Mouse (Mus musculus) kidney, adult 2 months (tissue): Measurements from ENCODE around the gene Pifo. TPM values are rescaled to one million over a fixed set of nuclear protein-coding genes. Genes with fewer than 3 reads are reported as not detected.
A peak's percentile ranks its signal among the peaks of the same experiment; 100 is the strongest.
"Not testable (repeated sequence)": the region's sequence is repeated elsewhere in the genome, so short reads cannot be mapped to it uniquely, and the experiment has no call there.

Experiments used
- DNase-seq: peaks from one replicate; pipeline ENCODE4 v3.0.0; 2021
- H3K27ac ChIP-seq: fragments of 200-500 bp; 2 replicates; pipeline ENCODE4 v1.5.1; 2012; ENCODE audit warnings: low read depth, low read length, control low read depth, inconsistent platforms; ENCODE audit not compliant: insufficient read depth
- H3K27me3 ChIP-seq: fragments of 200-500 bp; replicated peaks from 2 replicates; pipeline ENCODE4 v1.6.1; 2012; ENCODE audit warnings: mild to moderate bottlenecking, moderate library complexity, low read length, inconsistent platforms; ENCODE audit not compliant: control insufficient read depth, insufficient read depth
- H3K36me3 ChIP-seq: fragments of 200-500 bp; 2 replicates; pipeline ENCODE4 v1.6.1; 2012; ENCODE audit warnings: mild to moderate bottlenecking, moderate library complexity, low read length, inconsistent platforms; ENCODE audit not compliant: control insufficient read depth, insufficient read depth
- H3K4me1 ChIP-seq: fragments of 200-500 bp; 2 replicates; pipeline ENCODE4 v1.6.1; 2011; ENCODE audit warnings: low read length; ENCODE audit not compliant: control insufficient read depth, insufficient read depth
- H3K4me3 ChIP-seq: fragments of 200-500 bp; 2 replicates; pipeline ENCODE4 v1.5.1; 2011; ENCODE audit warnings: mild to moderate bottlenecking, low read depth, low read length, control low read depth; ENCODE audit not compliant: insufficient read depth
- CTCF ChIP-seq: fragments of 200-500 bp; conservative IDR thresholded peaks from 2 replicates; pipeline ENCODE4 v1.5.1; 2011; ENCODE audit warnings: low read depth, mild to moderate bottlenecking, control low read depth, low read length, moderate library complexity, mixed read lengths; ENCODE audit not compliant: insufficient read depth, insufficient read length
- POLR2A ChIP-seq: fragments of 200-500 bp; IDR thresholded peaks from one replicate; pipeline ENCODE4 v1.6.1; 2011; ENCODE audit warnings: low read depth, low read length, control low read depth
- WGBS: fragments of 180-500 bp; shearing (Covaris S2); methylation state at CpG from one replicate; pipeline ENCODE4 v1.1.7; 2018; 5-methylcytosine and 5-hydroxymethylcytosine counted together
- polyA plus RNA-seq: library from polyadenylated mRNA; depleted of rRNA; stranded (reverse); fragments of >200 nt; gene quantifications from 2 replicates; pipeline ENCODE4 v1.2.3, GENCODE M21; 2012; rRNA removed

Pifo gene
- polyA plus RNA-seq = not detected in 2 replicates

DNA sequence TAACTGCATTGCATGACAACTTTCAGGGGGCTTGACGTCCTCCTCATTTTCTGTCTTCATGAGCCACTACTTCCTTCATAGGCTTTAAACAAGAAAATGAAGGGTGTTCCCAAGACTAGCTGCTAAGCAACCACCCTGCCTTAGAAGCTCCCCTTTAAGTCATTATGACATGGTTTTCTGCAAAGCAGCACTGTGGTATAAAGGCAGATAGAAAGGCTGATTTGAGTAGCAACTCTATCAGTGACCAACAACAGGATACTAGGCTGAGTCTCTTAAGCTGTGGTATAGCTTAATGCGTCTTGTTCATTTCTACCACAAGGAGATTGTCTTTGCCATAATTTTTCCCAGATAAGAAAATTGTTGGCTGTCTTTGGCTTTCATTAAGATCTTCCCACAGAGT, at the start of gene Pifo:
TSS of gene Pifo (minus strand) at position 101 of the 400 bp plus-strand sequence.
- no peaks in the 10 kb centered on the region for H3K36me3 ChIP-seq
- H3K27me3 ChIP-seq = no peaks in the 10 kb centered on the region
- no peak within 1 kb of the TSS for H3K27ac ChIP-seq
- no peak for TF ChIP-seq POLR2A
- no peak for TF ChIP-seq CTCF
- no peak for DNase-seq
- H3K4me1 ChIP-seq = no peaks in the 10 kb centered on the region
- H3K4me3 ChIP-seq = no peak within 1 kb of the TSS
- WGBS = 86% methylated on average over 2 of the region's 2 CpGs

DNA sequence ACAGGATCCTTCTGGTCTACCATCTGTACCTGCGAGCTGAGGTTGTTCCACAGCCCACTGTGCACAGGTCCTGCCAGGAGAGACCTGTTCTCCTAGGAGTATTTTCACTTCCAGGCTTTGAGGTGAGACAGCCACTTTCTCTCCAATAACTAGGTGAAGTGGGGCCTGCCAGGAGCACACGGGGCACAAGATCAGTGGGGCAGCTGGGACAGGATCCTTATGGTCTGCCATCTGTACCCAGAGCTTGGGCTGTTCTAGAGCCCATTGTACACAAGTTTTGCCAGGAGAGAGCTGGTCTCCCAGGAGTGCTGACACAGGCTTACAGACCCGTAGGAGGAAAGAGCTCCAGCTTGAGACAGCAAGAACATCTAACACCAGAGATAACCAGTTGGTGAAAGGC, 43.5 kb upstream of the Pifo start:
- Histone ChIP-seq H3K27me3 (no peaks in the 10 kb centered on the region), H3K4me3 (no peak overlapping the region), H3K27ac (no peak overlapping the region), H3K36me3 (no peaks in the 10 kb centered on the region), H3K4me1 (no peaks in the 10 kb centered on the region)
- TF ChIP-seq CTCF (no peak), POLR2A (no peak)
- WGBS = 71% methylated on average over 3 of the region's 3 CpGs
- DNase-seq = no peak

DNA sequence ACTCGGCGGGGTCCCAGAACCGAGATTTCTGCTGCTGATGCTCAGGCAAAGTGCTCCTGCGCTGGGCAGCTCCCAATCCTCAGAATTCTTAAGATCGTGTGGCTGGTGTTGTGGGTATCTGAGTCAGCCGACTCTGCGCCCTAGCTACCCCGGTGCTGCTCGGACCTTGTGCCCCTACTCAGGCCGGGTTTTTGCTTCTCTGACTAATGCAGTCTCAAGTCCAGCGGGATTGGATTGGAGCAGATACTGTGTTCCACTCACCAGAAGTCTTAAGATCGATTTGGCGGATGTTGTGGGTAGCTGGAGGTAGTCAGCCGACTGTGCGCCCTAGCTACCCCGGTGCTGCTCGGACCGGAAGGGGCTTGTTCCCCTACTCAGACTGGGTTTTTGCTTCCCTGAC, 37.5 kb upstream of the Pifo start:
- H3K27ac ChIP-seq = no peak overlapping the region
- no peaks in the 10 kb centered on the region for H3K4me1 ChIP-seq
- H3K27me3 ChIP-seq = no peaks in the 10 kb centered on the region
- WGBS = 76% methylated on average over 18 of the region's 18 CpGs
- no peak overlapping the region for H3K4me3 ChIP-seq
- no peaks in the 10 kb centered on the region for H3K36me3 ChIP-seq
- TF ChIP-seq POLR2A = no peak
- no peak for TF ChIP-seq CTCF
- no peak for DNase-seq

DNA sequence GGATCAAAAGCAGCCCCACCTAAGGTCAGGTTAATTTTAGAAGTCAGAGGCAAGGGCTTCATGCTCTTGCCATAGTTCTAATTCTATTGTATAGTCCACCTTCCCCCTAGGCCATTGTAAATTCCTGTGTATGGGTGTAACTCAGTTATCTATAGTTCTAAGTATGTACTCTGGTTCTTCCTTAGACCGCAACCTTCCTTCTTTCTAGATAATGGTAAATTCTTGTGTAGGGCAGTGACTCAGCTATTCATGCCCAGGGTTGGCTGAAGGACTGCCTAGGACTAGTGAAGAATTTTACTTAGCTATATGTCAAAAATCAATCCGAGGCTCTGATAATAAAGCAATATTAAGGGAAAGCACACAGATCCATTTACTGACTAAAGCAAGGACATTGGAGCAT, 25.9 kb upstream of the Pifo start:
- Histone ChIP-seq H3K36me3 (no peaks in the 10 kb centered on the region), H3K27ac (no peak overlapping the region), H3K27me3 (no peaks in the 10 kb centered on the region), H3K4me1 (no peaks in the 10 kb centered on the region), H3K4me3 (no peak overlapping the region)
- DNase-seq = no peak
- 88% methylated on average over 2 of the region's 2 CpGs for WGBS
- no peak for TF ChIP-seq CTCF
- TF ChIP-seq POLR2A = no peak

DNA sequence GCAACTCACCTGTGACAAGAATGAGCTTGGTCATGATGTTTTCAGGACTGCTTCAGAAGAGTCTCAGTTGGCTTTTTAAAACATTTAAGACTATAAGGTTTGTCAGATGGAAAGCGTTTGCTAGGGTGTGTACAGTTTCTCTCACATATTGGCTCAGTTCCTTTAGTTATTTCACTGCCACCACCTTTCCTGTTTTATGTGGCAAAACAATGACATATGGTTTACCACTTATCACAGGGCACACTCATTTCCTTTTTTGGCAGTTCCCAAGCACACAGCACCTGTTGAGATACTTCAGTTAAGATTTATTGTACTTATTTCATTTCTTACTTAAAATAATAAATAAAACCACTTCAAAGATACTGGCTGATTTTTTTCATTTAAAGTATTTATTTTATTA, 18.3 kb upstream of the Pifo start, which contains the start of gene Chil5:
TSS of gene Chil5 (minus strand) at position 34 of the 400 bp plus-strand sequence.
- Histone ChIP-seq H3K36me3 (no peaks in the 10 kb centered on the region), H3K4me1 (no peaks in the 10 kb centered on the region), H3K27me3 (no peaks in the 10 kb centered on the region), H3K27ac (no peak within 1 kb of the TSS), H3K4me3 (no peak within 1 kb of the TSS)
- 64% methylated on average over 1 of the region's 1 CpGs for WGBS
- TF ChIP-seq CTCF = no peak
- TF ChIP-seq POLR2A = no peak
- DNase-seq = no peak

- DNase-seq = no peak
- WGBS = 87% methylated on average over 2 of the region's 2 CpGs
- Histone ChIP-seq H3K4me1 (no peaks in the 10 kb centered on the region), H3K4me3 (no peak overlapping the region), H3K36me3 (no peaks in the 10 kb centered on the region), H3K27me3 (no peaks in the 10 kb centered on the region), H3K27ac (no peak overlapping the region)
- TF ChIP-seq POLR2A = no peak
- TF ChIP-seq CTCF = no peak
These were observed 9.7 kb upstream of the Pifo start for GRCm38 (mm10) chr3:106024135-106024534.

GRCm38 (mm10) chr3:106021840-106022239, 7.4 kb upstream of the Pifo start:
- no peak for TF ChIP-seq CTCF
- no peak for TF ChIP-seq POLR2A
- H3K4me1 ChIP-seq = no peaks in the 10 kb centered on the region
- no peak overlapping the region for H3K27ac ChIP-seq
- no peak overlapping the region for H3K4me3 ChIP-seq
- H3K36me3 ChIP-seq = no peaks in the 10 kb centered on the region
- H3K27me3 ChIP-seq = no peaks in the 10 kb centered on the region
- peak; percentile 9 for DNase-seq

DNA sequence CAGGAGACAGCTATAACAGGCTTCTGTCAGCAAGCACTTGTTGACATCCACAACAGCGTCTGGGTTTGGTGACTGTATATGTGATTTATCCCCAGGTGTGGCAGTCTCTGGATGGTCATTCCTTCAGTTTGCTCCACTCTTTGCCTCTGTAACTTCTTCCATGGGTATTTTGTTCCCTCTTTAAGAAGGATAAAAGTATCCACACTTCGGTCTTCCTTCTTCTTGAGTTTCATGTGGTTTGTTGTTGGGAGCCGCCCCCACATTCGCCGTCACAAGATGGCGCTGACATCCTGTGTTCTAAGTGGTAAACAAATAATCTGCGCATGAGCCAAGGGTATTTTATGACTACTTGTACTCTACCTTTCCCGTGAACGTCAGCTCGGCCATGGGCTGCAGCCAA, 11.1 kb downstream of the Pifo start:
- H3K27ac ChIP-seq, H3K4me3 ChIP-seq, H3K27me3 ChIP-seq, H3K4me1 ChIP-seq, H3K36me3 ChIP-seq, DNase-seq: not testable (repeated sequence)
- 61% methylated on average over 10 of the region's 10 CpGs for WGBS
